In the genomic region with DNA sequence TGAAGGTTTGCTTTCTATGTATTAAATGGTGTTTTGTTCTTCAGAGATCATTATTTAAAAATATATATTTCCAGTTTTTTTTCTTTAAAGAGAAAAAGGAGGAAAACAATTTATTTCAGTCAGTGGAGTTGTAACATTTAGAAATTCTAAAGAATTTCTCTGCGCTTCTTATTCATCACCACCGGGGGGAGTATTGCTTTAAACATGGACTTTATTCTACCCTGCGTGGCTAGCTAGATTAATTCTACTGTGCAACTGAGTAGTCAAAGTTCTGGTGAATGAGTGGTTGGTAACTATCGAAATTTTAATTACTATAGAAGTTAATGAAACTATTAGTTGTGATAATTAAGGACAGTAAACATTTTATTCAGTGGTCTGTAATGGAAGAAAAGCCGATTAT, we compare ENCODE assay signal across 11 mouse cellular contexts. TPM values are rescaled to one million over a fixed set of nuclear protein-coding genes. Genes with fewer than 3 reads are reported as not detected.
DNase-seq lines count a peak whose midpoint lies in the region; ATAC-seq and TF ChIP-seq lines count a peak whose summit lies in the region.
"Had no signal": no experiment of that assay in that cellular context is flagged by ENCODE, and none has a peak within 500 bp of the region (broad histone marks: within the 10 kb centered on the region; RNA-seq: fewer than 3 reads in every experiment).

No protein-coding gene starts in this region.

- no peaks in the 10 kb centered on the region for H3K9me3 ChIP-seq in embryonic facial prominence, embryonic 11.5 days (replicated peaks; ENCODE audit: control insufficient read depth, low read length)
- no peaks in the 10 kb centered on the region for H3K9me3 ChIP-seq in embryonic facial prominence, embryonic 10.5 days
- no peaks in the 10 kb centered on the region for H3K9me3 ChIP-seq in lung, embryonic 14.5 days (ENCODE audit: low read depth, low read length)
- H3K9me3 ChIP-seq in midbrain, postnatal 0 days (ENCODE audit: low read length) = no peaks in the 10 kb centered on the region
- H3K9me3 ChIP-seq: heart, embryonic 15.5 days; stomach, embryonic 15.5 days had no signal

- 22% methylated on average over 5 of the region's 5 CpGs for WGBS in embryonic facial prominence, embryonic 11.5 days
- 26% methylated on average over 5 of the region's 5 CpGs for WGBS in embryonic facial prominence, embryonic 10.5 days
- 22% methylated on average over 5 of the region's 5 CpGs for WGBS in lung, embryonic 14.5 days
- 25% methylated on average over 5 of the region's 5 CpGs for WGBS in lung, adult 2 months
- WGBS in midbrain, postnatal 0 days = 23% methylated on average over 5 of the region's 5 CpGs

- H3K9ac ChIP-seq in embryonic facial prominence, embryonic 11.5 days (replicated peaks; ENCODE audit: low read length) = no peak overlapping the region
- no peak overlapping the region for H3K9ac ChIP-seq in lung, embryonic 14.5 days
- no peak overlapping the region for H3K9ac ChIP-seq in midbrain, postnatal 0 days (replicated peaks; ENCODE audit: low read length, poor library complexity, severe bottlenecking)
- H3K9ac ChIP-seq: heart, embryonic 15.5 days; stomach, embryonic 15.5 days had no signal

- DNase-seq in embryonic facial prominence, embryonic 11.5 days (ENCODE audit: low spot score) = peak; percentile 75
- no peak for DNase-seq in embryonic facial prominence, embryonic 10.5 days (ENCODE audit: low spot score)
- DNase-seq in lung, embryonic 14.5 days = peak; percentile 68
- no peak for DNase-seq in lung, adult 2 months
- peak; percentile 22 for DNase-seq in embryo, embryonic 11.5 days (ENCODE audit: low read depth, low spot score)
- DNase-seq in midbrain, postnatal 0 days (ENCODE audit: low spot score) = peak; percentile 61
- no peak for DNase-seq in right cerebral cortex, postnatal 10 days (ENCODE audit: low spot score in 2 of 2)
- no peak for DNase-seq in right cerebral cortex, postnatal 14 days
- DNase-seq: layer of hippocampus, adult 9-11 months had no signal

- no peak overlapping the region for H3K4me3 ChIP-seq in embryonic facial prominence, embryonic 11.5 days (ENCODE audit: low read depth, low read length)
- H3K4me3 ChIP-seq in embryonic facial prominence, embryonic 10.5 days = no peak overlapping the region
- no peak overlapping the region for H3K4me3 ChIP-seq in lung, embryonic 14.5 days (ENCODE audit: low read depth, low read length)
- H3K4me3 ChIP-seq in lung, adult 2 months (replicated peaks; ENCODE audit: extremely low read depth, low read depth, low read length) = no peak overlapping the region
- no peak overlapping the region for H3K4me3 ChIP-seq in midbrain, postnatal 0 days (ENCODE audit: low read depth, low read length)
- H3K4me3 ChIP-seq: heart, embryonic 15.5 days; stomach, embryonic 15.5 days had no signal

- H3K4me1 ChIP-seq in embryonic facial prominence, embryonic 11.5 days (ENCODE audit: control insufficient read depth, insufficient read depth, low read length) = no peaks in the 10 kb centered on the region
- H3K4me1 ChIP-seq in embryonic facial prominence, embryonic 10.5 days = no peaks in the 10 kb centered on the region
- H3K4me1 ChIP-seq in lung, embryonic 14.5 days (ENCODE audit: insufficient read depth) = no peaks in the 10 kb centered on the region
- H3K4me1 ChIP-seq in lung, adult 2 months (ENCODE audit: control insufficient read depth, insufficient read depth, low read length) = no peaks in the 10 kb centered on the region
- H3K4me1 ChIP-seq in midbrain, postnatal 0 days (ENCODE audit: insufficient read depth, low read length) = no peaks in the 10 kb centered on the region
- H3K4me1 ChIP-seq: heart, embryonic 15.5 days; stomach, embryonic 15.5 days had no signal

- no peak overlapping the region for H3K27ac ChIP-seq in embryonic facial prominence, embryonic 11.5 days (replicated peaks; ENCODE audit: low read depth, low read length)
- no peak overlapping the region for H3K27ac ChIP-seq in embryonic facial prominence, embryonic 10.5 days (replicated peaks)
- H3K27ac ChIP-seq in lung, embryonic 14.5 days (ENCODE audit: low read depth) = no peak overlapping the region
- H3K27ac ChIP-seq in midbrain, postnatal 0 days (ENCODE audit: low read depth, low read length) = no peak overlapping the region
- H3K27ac ChIP-seq: heart, embryonic 15.5 days; stomach, embryonic 15.5 days had no signal

- peak; percentile 60 for TF ChIP-seq CTCF in lung, embryonic 14.5 days (IDR thresholded peaks at IDR 0.05; ENCODE audit: low read depth)
- no peak for TF ChIP-seq CTCF in lung, adult 2 months (IDR thresholded peaks at IDR 0.05; ENCODE audit: insufficient read depth, low read length)
- TF ChIP-seq CTCF in midbrain, postnatal 0 days (IDR thresholded peaks at IDR 0.05) = peak; percentile 81

- H3K27me3 ChIP-seq in embryonic facial prominence, embryonic 11.5 days (ENCODE audit: control insufficient read depth, insufficient read depth, low read length) = no peaks in the 10 kb centered on the region
- no peaks in the 10 kb centered on the region for H3K27me3 ChIP-seq in embryonic facial prominence, embryonic 10.5 days (replicated peaks; ENCODE audit: low read depth, poor library complexity, severe bottlenecking)
- no peaks in the 10 kb centered on the region for H3K27me3 ChIP-seq in lung, embryonic 14.5 days (ENCODE audit: insufficient read depth, low read length)
- H3K27me3 ChIP-seq in midbrain, postnatal 0 days (ENCODE audit: insufficient read depth, low read length) = no peaks in the 10 kb centered on the region
- H3K27me3 ChIP-seq: heart, embryonic 15.5 days; stomach, embryonic 15.5 days had no signal

- ATAC-seq in embryonic facial prominence, embryonic 11.5 days (replicated peaks; ENCODE audit: insufficient number of reproducible peaks, low FRiP score, low TSS enrichment, low read depth) = no peak
- no peak for ATAC-seq in lung, embryonic 14.5 days (ENCODE audit: insufficient read depth)
- ATAC-seq in midbrain, postnatal 0 days (ENCODE audit: low FRiP score) = 0 out of 2 replicates have a peak, but pooled peaks have one; percentile 56

- H3K4me2 ChIP-seq in embryonic facial prominence, embryonic 11.5 days (ENCODE audit: low read depth, low read length) = no peak overlapping the region
- no peak overlapping the region for H3K4me2 ChIP-seq in lung, embryonic 14.5 days
- no peak overlapping the region for H3K4me2 ChIP-seq in midbrain, postnatal 0 days (ENCODE audit: low read depth, low read length, poor library complexity, severe bottlenecking)
- H3K4me2 ChIP-seq: heart, embryonic 15.5 days; stomach, embryonic 15.5 days had no signal

- H3K36me3 ChIP-seq in embryonic facial prominence, embryonic 11.5 days (replicated peaks; ENCODE audit: control insufficient read depth, insufficient read depth, low read depth, low read length) = no peaks in the 10 kb centered on the region
- H3K36me3 ChIP-seq in embryonic facial prominence, embryonic 10.5 days (replicated peaks) = no peaks in the 10 kb centered on the region
- H3K36me3 ChIP-seq in lung, embryonic 14.5 days (ENCODE audit: insufficient read depth) = no peaks in the 10 kb centered on the region
- H3K36me3 ChIP-seq in midbrain, postnatal 0 days (ENCODE audit: insufficient read depth, low read length) = no peaks in the 10 kb centered on the region
- H3K36me3 ChIP-seq: heart, embryonic 15.5 days; stomach, embryonic 15.5 days had no signal

- no peak for TF ChIP-seq POLR2A in lung, adult 2 months (IDR thresholded peaks at IDR 0.05; ENCODE audit: borderline replicate concordance, extremely low read depth, low read depth, low read length)

RNA-seq across cellular contexts. Expression of a gene that starts 51.5 kb away (rescaled TPM):
- 56.9 and 61.9 TPM in 2 replicates for polyA plus RNA-seq in embryonic facial prominence, embryonic 11.5 days (2014; fragmentation: Nextera tagmentation; extraction: Ambion mirVana)
- polyA plus RNA-seq in embryonic facial prominence, embryonic 10.5 days (2016; fragmentation: Nextera tagmentation; extraction: Ambion mirVana) = 76.5 and 91.3 TPM in 2 replicates
- 66.0 and 66.4 TPM in 2 replicates for polyA plus RNA-seq in lung, embryonic 14.5 days (2014; fragmentation: Nextera tagmentation; extraction: Ambion mirVana)
- 22.3 and 42.2 TPM in 2 replicates for polyA plus RNA-seq in lung, adult 2 months (2012; rRNA removed)
- total RNA-seq in midbrain, postnatal 0 days (2014; rRNA removed) = 14.6 and 22.4 TPM in 2 replicates
- polyA plus RNA-seq in midbrain, postnatal 0 days (2015; fragmentation: Nextera tagmentation; extraction: Ambion mirVana) = 60.5 and 65.9 TPM in 2 replicates

Comparison
In these comparisons a context has a peak if more than half of its experiments do, and no peak if none do; other contexts are left out.
1. DNase-seq: peak in embryonic facial prominence, embryonic 11.5 days (single experiment), lung, embryonic 14.5 days (single experiment), embryo, embryonic 11.5 days (single experiment) and midbrain, postnatal 0 days (single experiment); none in embryonic facial prominence, embryonic 10.5 days (single experiment), lung, adult 2 months (single experiment), right cerebral cortex, postnatal 10 days (0 of 2) and right cerebral cortex, postnatal 14 days (single experiment).